Comparison of ENCODE assay signal across 18 mouse cellular contexts in genomic region chr6:127634858-127635257, GRCm38 (mm10).
A peak's percentile ranks its signal among the peaks of the same experiment; 100 is the strongest.
DNase-seq lines count a peak whose midpoint lies in the region; TF ChIP-seq lines count a peak whose summit lies in the region.
"Had no signal": no experiment of that assay in that cellular context is flagged by ENCODE, and none has a peak within 500 bp of the region (broad histone marks: within the 10 kb centered on the region; RNA-seq: fewer than 3 reads in every experiment).

No protein-coding gene starts in this region.

- H3K4me3 ChIP-seq in MEL (ENCODE audit: control insufficient read depth in 1 of 2, insufficient read depth in 1 of 2, low read depth in 2 of 2, low read length in 2 of 2), result no peak overlapping the region
- H3K4me3 ChIP-seq in layer of hippocampus, adult 2 months, result no peak overlapping the region
- H3K4me3 ChIP-seq: forebrain, embryonic 12.5 days; heart, embryonic 10.5 days; hindbrain, embryonic 12.5 days; intestine, embryonic 15.5 days had no signal

- H3K27me3 ChIP-seq in MEL (ENCODE audit: control insufficient read depth in 1 of 2, insufficient read depth in 2 of 2, low read length in 2 of 2), result no peaks in the 10 kb centered on the region
- H3K27me3 ChIP-seq: CH12.LX; forebrain, embryonic 12.5 days; hindbrain, embryonic 12.5 days; intestine, embryonic 15.5 days had no signal

- no peaks in the 10 kb centered on the region for H3K79me2 ChIP-seq in MEL (ENCODE audit: control insufficient read depth, insufficient read depth, low read length, poor library complexity)

- no peak for TF ChIP-seq CTCF in MEL (IDR thresholded peaks at IDR 0.05 in 2 of 3, conservative IDR thresholded peaks at IDR 0.05 in 1 of 3; ENCODE audit: control insufficient read depth in 1 of 3, insufficient read depth in 1 of 3, low read depth in 2 of 3, low read length in 3 of 3, poor library complexity in 1 of 3, severe bottlenecking in 1 of 3)
- TF ChIP-seq CTCF in layer of hippocampus, adult 2 months (conservative IDR thresholded peaks at IDR 0.05), result no peak

- 0 out of 4 replicates have a peak, but pooled peaks cover 0 to 4% of the 10 kb centered on the region in 2 experiments for H3K4me1 ChIP-seq in MEL (ENCODE audit: control insufficient read depth in 1 of 2, insufficient read depth in 2 of 2, low read length in 2 of 2)
- H3K4me1 ChIP-seq: intestine, embryonic 15.5 days had no signal

- H3K36me3 ChIP-seq in MEL (ENCODE audit: control insufficient read depth in 1 of 2, insufficient read depth in 2 of 2, low read length in 2 of 2), result no peaks in the 10 kb centered on the region
- H3K36me3 ChIP-seq: forebrain, embryonic 12.5 days; heart, embryonic 10.5 days; hindbrain, embryonic 12.5 days; intestine, embryonic 15.5 days had no signal

- H3K27ac ChIP-seq in MEL (ENCODE audit: control insufficient read depth, low read depth, low read length), result no peak overlapping the region
- H3K27ac ChIP-seq in layer of hippocampus, adult 2 months, result no peak overlapping the region
- H3K27ac ChIP-seq: forebrain, embryonic 12.5 days; heart, embryonic 10.5 days; hindbrain, embryonic 12.5 days; intestine, embryonic 15.5 days had no signal

- no peak for TF ChIP-seq POLR2A in MEL (IDR thresholded peaks at IDR 0.05; ENCODE audit: control insufficient read depth in 1 of 2, insufficient read depth in 1 of 2, low read depth in 1 of 2, low read length in 2 of 2, poor library complexity in 1 of 2)

- TF ChIP-seq EP300 in MEL (IDR thresholded peaks at IDR 0.05; ENCODE audit: low read depth in 1 of 2, low read length in 2 of 2), result no peak

- no peak overlapping the region for H3K9ac ChIP-seq in MEL (ENCODE audit: control insufficient read depth, low read depth, low read length, poor library complexity, severe bottlenecking)
- H3K9ac ChIP-seq: forebrain, embryonic 12.5 days; hindbrain, embryonic 12.5 days; intestine, embryonic 15.5 days had no signal

- no peaks in the 10 kb centered on the region for H3K9me3 ChIP-seq in MEL (replicated peaks; ENCODE audit: insufficient read depth, low read length)
- H3K9me3 ChIP-seq: forebrain, embryonic 12.5 days; heart, embryonic 10.5 days; hindbrain, embryonic 12.5 days; intestine, embryonic 15.5 days had no signal

- peak; percentile 11 for DNase-seq in urinary bladder, postnatal 14 days (ENCODE audit: low spot score)
- DNase-seq in urinary bladder, adult 18-20 months (ENCODE audit: low spot score in 2 of 2), result no peak
- peak; percentile 8 for DNase-seq in MEL (ENCODE audit: low read depth, low spot score)
- peak; percentile 20 for DNase-seq in naive thymus-derived CD4-positive, alpha-beta T cell, adult 2 months (ENCODE audit: low read depth)
- no peak for DNase-seq in layer of hippocampus, adult 2 months (ENCODE audit: low spot score in 2 of 2)
- DNase-seq in adrenal gland, adult (ENCODE audit: inconsistent age in 2 of 2, low spot score in 1 of 2), result no peak
- DNase-seq: adrenal gland, postnatal 14 days; cerebellum, adult 18-20 months; cerebellum, postnatal 10 days; gastrocnemius, postnatal 10 days; heart, adult 18-20 months; heart, postnatal 10 days; heart, postnatal 4 days had no signal

- no peak for TF ChIP-seq RAD21 in MEL (IDR thresholded peaks at IDR 0.05; ENCODE audit: low read depth, low read length)

TF ChIP-seq in MEL, 35 proteins besides CTCF, POLR2A, EP300 and RAD21:
- TF ChIP-seq MAZ (IDR thresholded peaks at IDR 0.05; ENCODE audit: low read depth, low read length) (no peak), MEF2A (IDR thresholded peaks at IDR 0.05; ENCODE audit: extremely low read depth, insufficient replicate concordance, low read depth, low read length, poor library complexity, severe bottlenecking) (no peak), ELF1 (IDR thresholded peaks at IDR 0.05; ENCODE audit: low read depth, low read length) (no peak), E2F4 (IDR thresholded peaks at IDR 0.05; ENCODE audit: borderline replicate concordance, low read depth, low read length) (no peak), SIN3A (IDR thresholded peaks at IDR 0.05; ENCODE audit: low read length) (no peak), TBP (IDR thresholded peaks at IDR 0.05; ENCODE audit: low read depth, low read length) (no peak), CHD2 (IDR thresholded peaks at IDR 0.05; ENCODE audit: low read length) (no peak), ETS1 (IDR thresholded peaks at IDR 0.05; ENCODE audit: low read depth, low read length) (no peak), MAX (IDR thresholded peaks at IDR 0.05; ENCODE audit: low read length) (no peak), CHD1 (IDR thresholded peaks at IDR 0.05; ENCODE audit: low read depth, low read length) (no peak)

Comparison
In these comparisons a context has a peak if more than half of its experiments do, and no peak if none do; other contexts are left out.
1. DNase-seq: peak in urinary bladder, postnatal 14 days (single experiment), MEL (single experiment) and naive thymus-derived CD4-positive, alpha-beta T cell, adult 2 months (single experiment); none in urinary bladder, adult 18-20 months (0 of 2), layer of hippocampus, adult 2 months (0 of 2) and adrenal gland, adult (0 of 2).